Mouse (Mus musculus) cortical plate, adult 2 months (tissue): ENCODE data around the gene Atp6v0a1. TPM values are rescaled to one million over a fixed set of nuclear protein-coding genes. Genes with fewer than 3 reads are reported as not detected.

ENCODE experiments used
- H3K27ac ChIP-seq: fragments of 200-500 bp; 2 replicates; pipeline ENCODE4 v1.5.1; 2012; ENCODE audit warnings: low read length, control low read depth, inconsistent platforms; ENCODE audit not compliant: insufficient read depth
- H3K4me1 ChIP-seq: fragments of 200-500 bp; 2 replicates; pipeline ENCODE4 v1.6.1; 2011; ENCODE audit warnings: low read length; ENCODE audit not compliant: control insufficient read depth, insufficient read depth
- H3K4me3 ChIP-seq: fragments of 200-500 bp; 2 replicates; pipeline ENCODE4 v1.5.1; 2011; ENCODE audit warnings: mild to moderate bottlenecking, low read length, control low read depth; ENCODE audit not compliant: insufficient read depth
- CTCF ChIP-seq: fragments of 200-500 bp; IDR thresholded peaks from 2 replicates; pipeline ENCODE4 v1.5.1; 2011; ENCODE audit warnings: mild to moderate bottlenecking, control low read depth, low read length; ENCODE audit not compliant: insufficient read depth; ENCODE audit errors: extremely low read depth
- POLR2A ChIP-seq: fragments of 200-500 bp; IDR thresholded peaks from 2 replicates; pipeline ENCODE4 v1.6.1; 2011; ENCODE audit warnings: mild to moderate bottlenecking, low read length, control low read depth; ENCODE audit not compliant: insufficient read depth; ENCODE audit errors: extremely low read depth
- polyA plus RNA-seq: library from polyadenylated mRNA; depleted of rRNA; stranded (reverse); fragments of >200 nt; gene quantifications from 2 replicates; pipeline ENCODE4 v1.2.3, GENCODE M21; 2012

The Atp6v0a1 gene
- polyA plus RNA-seq, 1 experiment: 333 TPM

GRCm38 (mm10) chr11:101009888-101010784 is 884 bp downstream of the Atp6v0a1 start:
- TF ChIP-seq POLR2A: no peak
- no peak for TF ChIP-seq CTCF
- Histone ChIP-seq H3K4me1 (peaks cover 8% of the 10 kb centered on the region), H3K4me3 (peak overlapping the region; percentile 68), H3K27ac (peak overlapping the region; percentile 39)

GRCm38 (mm10) chr11:101011641-101012040 is 2.4 kb downstream of the Atp6v0a1 start:
- H3K27ac ChIP-seq: no peak overlapping the region
- H3K4me3 ChIP-seq: peak overlapping the region; percentile 68
- TF ChIP-seq POLR2A: no peak
- TF ChIP-seq CTCF: no peak
- H3K4me1 ChIP-seq: peaks cover 11% of the 10 kb centered on the region

- TF ChIP-seq CTCF: no peak
- TF ChIP-seq POLR2A: no peak
- Histone ChIP-seq H3K4me3 (no peak overlapping the region), H3K4me1 (peaks cover 3% of the 10 kb centered on the region; the same call in 1 of the 2 replicates), H3K27ac (no peak overlapping the region)
Observed at GRCm38 (mm10) chr11:101023371-101023770, 14.1 kb downstream of the Atp6v0a1 start.

GRCm38 (mm10) chr11:101024001-101024400 is 14.7 kb downstream of the Atp6v0a1 start:
- no peak overlapping the region; the same call in 1 of the 2 replicates for H3K27ac ChIP-seq
- TF ChIP-seq POLR2A (no peak), CTCF (no peak)
- peaks cover 3% of the 10 kb centered on the region; the same call in 1 of the 2 replicates for H3K4me1 ChIP-seq
- H3K4me3 ChIP-seq: no peak overlapping the region

GRCm38 (mm10) chr11:101027121-101027520 is 17.9 kb downstream of the Atp6v0a1 start:
- Histone ChIP-seq H3K4me1 (peaks cover 7% of the 10 kb centered on the region; the same call in 1 of the 2 replicates), H3K4me3 (no peak overlapping the region), H3K27ac (no peak overlapping the region)
- TF ChIP-seq CTCF (no peak), POLR2A (no peak)

GRCm38 (mm10) chr11:101029320-101029719 is 20.1 kb downstream of the Atp6v0a1 start:
- Histone ChIP-seq H3K4me1 (peaks cover 6% of the 10 kb centered on the region; the same call in 1 of the 2 replicates), H3K27ac (no peak overlapping the region), H3K4me3 (no peak overlapping the region)
- TF ChIP-seq POLR2A: no peak
- TF ChIP-seq CTCF: no peak

- TF ChIP-seq POLR2A (no peak), CTCF (no peak)
- H3K4me3 ChIP-seq: no peak overlapping the region
- H3K27ac ChIP-seq: no peak overlapping the region
- peaks cover 6% of the 10 kb centered on the region; the same call in 1 of the 2 replicates for H3K4me1 ChIP-seq
Observed at GRCm38 (mm10) chr11:101030136-101030807, 21.0 kb downstream of the Atp6v0a1 start.

GRCm38 (mm10) chr11:101030808-101031156 is 21.5 kb downstream of the Atp6v0a1 start:
- Histone ChIP-seq H3K27ac (no peak overlapping the region), H3K4me3 (no peak overlapping the region), H3K4me1 (peaks cover 6% of the 10 kb centered on the region; the same call in 1 of the 2 replicates)
- TF ChIP-seq POLR2A: no peak
- TF ChIP-seq CTCF: no peak

GRCm38 (mm10) chr11:101031470-101031869 is 22.2 kb downstream of the Atp6v0a1 start:
- Histone ChIP-seq H3K4me1 (peaks cover 6% of the 10 kb centered on the region; the same call in 1 of the 2 replicates), H3K27ac (no peak overlapping the region), H3K4me3 (no peak overlapping the region)
- no peak for TF ChIP-seq POLR2A
- no peak for TF ChIP-seq CTCF

- no peak for TF ChIP-seq POLR2A
- TF ChIP-seq CTCF: no peak
- H3K4me3 ChIP-seq: no peak overlapping the region
- H3K27ac ChIP-seq: peak overlapping the region; percentile 54; the same call in 1 of the 2 replicates
- peaks cover 4% of the 10 kb centered on the region; the same call in 1 of the 2 replicates for H3K4me1 ChIP-seq
Observed at GRCm38 (mm10) chr11:101033856-101034500, 24.7 kb downstream of the Atp6v0a1 start.
